Mouse (Mus musculus) liver, embryonic 11.5 days (tissue): Measurements from ENCODE around the gene Tex22. TPM values are rescaled to one million over a fixed set of nuclear protein-coding genes. Genes with fewer than 3 reads are reported as not detected.

ENCODE experiments used
- ATAC-seq: fragments of 200-750 bp; cut with Nextera tagmentation; replicated peaks from 2 replicates; pipeline ENCODE4 v1.8.0; 2017; ENCODE audit warnings: moderate number of reproducible peaks, mild to moderate bottlenecking, moderate TSS enrichment, moderate library complexity; ENCODE audit not compliant: low FRiP score
- DNase-seq: peaks from one replicate; pipeline ENCODE4 v3.0.0-alpha.2; 2017; ENCODE audit warnings: low spot score
- H3K27ac ChIP-seq: fragments of 300-500 bp; sonication (generic); 2 replicates; pipeline ENCODE4 v1.5.1; 2014; ENCODE audit warnings: mild to moderate bottlenecking, low read depth, low read length, control low read depth
- H3K27me3 ChIP-seq: fragments of 300-500 bp; sonication (generic); replicated peaks from 2 replicates; pipeline ENCODE4 v1.6.1; 2014; ENCODE audit warnings: low read length, mixed read lengths; ENCODE audit not compliant: control insufficient read depth, insufficient read depth
- H3K36me3 ChIP-seq: fragments of 300-500 bp; sonication (generic); 2 replicates; pipeline ENCODE4 v1.6.1; 2014; ENCODE audit warnings: mild to moderate bottlenecking, low read length, moderate library complexity, mixed read lengths; ENCODE audit not compliant: control insufficient read depth, insufficient read depth
- H3K4me1 ChIP-seq: fragments of 300-500 bp; sonication (generic); replicated peaks from 2 replicates; pipeline ENCODE4 v1.6.1; 2014; ENCODE audit warnings: low read length, mixed read lengths; ENCODE audit not compliant: control insufficient read depth, insufficient read depth
- H3K4me2 ChIP-seq: fragments of 300-500 bp; sonication (generic); 2 replicates; pipeline ENCODE4 v1.6.1; 2014; ENCODE audit warnings: mild to moderate bottlenecking, control low read depth, moderate library complexity
- H3K4me3 ChIP-seq: fragments of 300-500 bp; sonication (generic); 2 replicates; pipeline ENCODE4 v1.5.1; 2014; ENCODE audit warnings: low read depth, low read length, control low read depth
- H3K9ac ChIP-seq: fragments of 300-500 bp; sonication (generic); 2 replicates; pipeline ENCODE4 v1.6.1; 2014; ENCODE audit warnings: low read depth, low read length, control low read depth
- H3K9me3 ChIP-seq: fragments of 300-500 bp; sonication (generic); 2 replicates; pipeline ENCODE4 v1.6.1; 2016; ENCODE audit warnings: low read length, inconsistent platforms, mixed read lengths; ENCODE audit not compliant: control insufficient read depth
- WGBS: fragments of 180-500 bp; shearing (Covaris S2); extraction: QIAGEN DNeasy Blood & Tissue Kit; methylation state at CpG from one replicate; pipeline ENCODE4 v1.1.7; 2014; 5-methylcytosine and 5-hydroxymethylcytosine counted together
- polyA plus RNA-seq: library from polyadenylated mRNA; unstranded; fragments of >200 nt; fragmentation: Nextera tagmentation; extraction: Ambion mirVana; gene quantifications from 2 replicates; pipeline ENCODE4 v1.2.1, GENCODE M21; 2014

Gene Tex22
- polyA plus RNA-seq, 1 experiment from 2014 or later, result not detected

- Histone ChIP-seq H3K9ac (no peak overlapping the region), H3K4me1 (no peaks in the 10 kb centered on the region), H3K36me3 (no peaks in the 10 kb centered on the region), H3K4me2 (no peak overlapping the region), H3K27me3 (peaks cover 6% of the 10 kb centered on the region), H3K27ac (no peak overlapping the region), H3K9me3 (no peaks in the 10 kb centered on the region), H3K4me3 (no peak overlapping the region)
- ATAC-seq (no peak), DNase-seq (no peak)
- 84% methylated on average over 6 of the region's 6 CpGs for WGBS
These were observed 14.8 kb downstream of the Tex22 start for GRCm38 (mm10) chr12:113089107-113089506.

GRCm38 (mm10) chr12:113090053-113090452, 15.8 kb downstream of the Tex22 start:
- Histone ChIP-seq H3K9ac (no peak overlapping the region), H3K27ac (no peak overlapping the region), H3K36me3 (no peaks in the 10 kb centered on the region), H3K4me3 (no peak overlapping the region), H3K9me3 (no peaks in the 10 kb centered on the region), H3K4me1 (no peaks in the 10 kb centered on the region), H3K4me2 (no peak overlapping the region), H3K27me3 (peaks cover 6% of the 10 kb centered on the region)
- no peak for DNase-seq
- WGBS, result 80% methylated on average over 17 of the region's 17 CpGs
- no peak for ATAC-seq

GRCm38 (mm10) chr12:113097040-113097439, 22.7 kb downstream of the Tex22 start:
- peaks cover 23% of the 10 kb centered on the region for H3K4me1 ChIP-seq
- no peak overlapping the region for H3K27ac ChIP-seq
- no peak for ATAC-seq
- no peaks in the 10 kb centered on the region for H3K9me3 ChIP-seq
- no peak for DNase-seq
- H3K27me3 ChIP-seq, result no peaks in the 10 kb centered on the region
- H3K36me3 ChIP-seq, result peaks cover 10% of the 10 kb centered on the region
- no peak overlapping the region for H3K4me2 ChIP-seq
- H3K9ac ChIP-seq, result no peak overlapping the region
- 75% methylated on average over 5 of the region's 5 CpGs for WGBS
- peak overlapping the region; percentile 100 for H3K4me3 ChIP-seq

DNA sequence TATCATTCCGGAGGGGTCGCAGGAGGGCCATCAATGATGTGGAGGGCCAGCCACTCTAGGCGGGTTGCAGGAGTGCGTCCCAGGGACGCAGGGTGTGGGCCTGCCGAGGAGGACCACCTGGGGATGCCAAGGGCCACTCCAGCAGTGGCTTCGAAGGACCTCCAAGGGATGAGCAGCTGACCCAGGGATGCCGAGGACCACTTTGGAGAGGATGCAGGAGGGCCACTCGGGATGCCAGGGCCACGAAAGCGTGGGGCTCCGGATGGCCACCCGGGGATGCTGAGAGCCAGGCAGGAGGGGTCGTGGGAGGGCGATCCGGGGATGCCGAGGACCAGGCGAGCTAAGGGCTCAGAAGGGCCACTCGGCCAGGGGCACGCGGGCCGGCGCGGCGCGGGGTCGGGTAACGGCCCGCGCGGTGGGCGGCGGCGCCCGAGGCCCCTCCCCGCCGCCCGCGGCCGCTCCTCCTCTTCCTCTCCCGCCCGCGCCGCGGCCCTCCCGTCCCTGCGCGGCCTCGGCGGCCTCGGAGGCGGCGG, 23.5 kb downstream of the Tex22 start, which contains the start of gene Mta1:
Mta1 (plus strand) TSS at position 530 of the 533 bp plus-strand sequence.
- ATAC-seq (peak; percentile 74), DNase-seq (peak; percentile 64)
- Histone ChIP-seq H3K27ac (peak within 1 kb of the TSS; percentile 93), H3K4me1 (peaks cover 29% of the 10 kb centered on the region), H3K27me3 (no peaks in the 10 kb centered on the region), H3K9ac (peak within 1 kb of the TSS; percentile 100), H3K4me3 (peak within 1 kb of the TSS; percentile 100), H3K9me3 (no peaks in the 10 kb centered on the region), H3K36me3 (peaks cover 10% of the 10 kb centered on the region), H3K4me2 (peak within 1 kb of the TSS; percentile 94)
- 3% methylated on average over 42 of the region's 53 CpGs for WGBS

- under 1% methylated on average over 51 of the region's 60 CpGs for WGBS
- H3K27me3 ChIP-seq, result no peaks in the 10 kb centered on the region
- no peaks in the 10 kb centered on the region for H3K9me3 ChIP-seq
- peak overlapping the region; percentile 100 for H3K4me3 ChIP-seq
- H3K4me2 ChIP-seq, result peak overlapping the region; percentile 91
- H3K9ac ChIP-seq, result peak overlapping the region; percentile 100
- ATAC-seq (peak; percentile 11; the same call in 1 of the 2 replicates), DNase-seq (peak; percentile 63)
- peaks cover 10% of the 10 kb centered on the region for H3K36me3 ChIP-seq
- H3K4me1 ChIP-seq, result peaks cover 37% of the 10 kb centered on the region
- peak overlapping the region; percentile 93 for H3K27ac ChIP-seq
These were observed 24.3 kb downstream of the Tex22 start for GRCm38 (mm10) chr12:113098530-113099151.

DNA sequence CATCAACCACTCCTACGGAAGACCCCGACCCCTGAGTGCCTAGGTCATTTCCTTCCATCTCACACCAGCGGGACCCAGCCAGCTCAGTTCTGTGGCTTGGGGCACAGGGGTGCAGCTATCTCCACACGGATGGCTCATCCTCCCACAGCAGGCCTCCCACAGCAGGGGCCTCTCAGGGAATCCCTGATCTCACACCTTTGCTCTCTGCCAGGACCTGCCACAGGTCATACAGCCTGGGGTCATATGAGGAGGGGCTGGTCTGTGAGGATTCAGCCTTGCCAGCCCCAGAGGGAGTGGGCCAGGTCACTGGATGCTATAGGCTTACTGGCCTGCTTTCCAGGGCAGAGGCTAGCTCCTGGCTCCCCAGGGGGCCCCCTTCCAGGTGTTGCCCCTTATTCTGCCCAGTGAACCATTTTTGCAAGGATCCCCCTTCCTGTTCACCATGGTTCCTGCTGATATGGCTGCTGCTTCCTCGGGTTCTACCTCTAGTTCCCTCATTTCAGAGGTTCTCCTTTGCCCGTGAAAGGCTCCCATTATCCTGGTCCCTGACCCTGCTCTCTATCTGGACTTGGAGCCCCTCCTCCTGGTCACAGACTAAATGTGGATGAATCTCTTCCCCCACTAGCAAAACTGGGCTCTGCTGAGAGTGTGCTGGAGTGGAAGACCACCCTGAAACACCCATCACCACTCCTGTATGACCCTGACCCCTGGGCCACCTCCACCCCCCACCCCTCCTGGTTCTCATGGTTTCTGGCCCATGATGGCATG, 25.4 kb downstream of the Tex22 start:
- peaks cover 10% of the 10 kb centered on the region for H3K36me3 ChIP-seq
- peak overlapping the region; percentile 100 for H3K9ac ChIP-seq
- peak overlapping the region; percentile 93; the same call in 1 of the 2 replicates for H3K27ac ChIP-seq
- ATAC-seq (peak; percentile 19; the same call in 1 of the 2 replicates), DNase-seq (no peak)
- WGBS, result 25% methylated on average over 6 of the region's 6 CpGs
- H3K4me3 ChIP-seq, result peak overlapping the region; percentile 100
- H3K4me1 ChIP-seq, result peaks cover 44% of the 10 kb centered on the region
- peak overlapping the region; percentile 91 for H3K4me2 ChIP-seq
- H3K9me3 ChIP-seq, result no peaks in the 10 kb centered on the region
- H3K27me3 ChIP-seq, result no peaks in the 10 kb centered on the region

DNA sequence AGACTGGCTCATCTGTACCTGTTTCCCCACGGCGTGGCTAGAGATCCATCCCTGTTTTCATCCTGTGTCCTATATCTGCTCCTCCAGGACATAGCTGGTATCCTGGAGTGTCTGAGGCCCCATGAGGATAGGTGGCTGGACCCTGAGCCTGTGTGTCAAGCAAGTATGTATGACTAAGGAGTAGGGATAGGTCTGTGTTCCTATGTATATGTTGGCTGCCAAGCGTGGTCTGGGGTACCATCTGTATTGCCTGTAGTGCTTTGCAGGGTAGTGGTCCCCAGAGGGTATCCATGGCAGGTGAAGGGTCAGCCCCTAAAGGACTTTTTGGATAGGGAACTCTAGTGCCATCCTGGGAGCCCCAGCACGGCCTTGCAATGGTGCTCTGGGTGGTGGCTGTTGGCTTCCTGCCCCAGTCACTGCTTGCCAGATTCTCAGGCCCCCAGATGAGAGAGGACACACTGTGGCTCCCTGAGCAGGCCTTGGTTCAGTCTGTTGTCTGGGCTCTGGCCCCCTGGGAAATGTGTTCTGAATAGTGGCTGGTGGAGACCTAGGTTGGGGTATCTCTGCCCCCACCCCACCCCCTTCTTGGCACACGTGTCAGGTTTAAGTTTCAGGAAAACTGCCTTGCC, 26.3 kb downstream of the Tex22 start:
- H3K36me3 ChIP-seq, result peaks cover 13% of the 10 kb centered on the region
- H3K4me1 ChIP-seq, result peaks cover 44% of the 10 kb centered on the region
- peak overlapping the region; percentile 19; the same call in 1 of the 2 replicates for H3K27ac ChIP-seq
- H3K9ac ChIP-seq, result no peak overlapping the region; the same call in 1 of the 2 replicates
- H3K9me3 ChIP-seq, result no peaks in the 10 kb centered on the region
- WGBS, result 78% methylated on average over 5 of the region's 5 CpGs
- H3K4me3 ChIP-seq, result no peak overlapping the region
- no peaks in the 10 kb centered on the region for H3K27me3 ChIP-seq
- H3K4me2 ChIP-seq, result peak overlapping the region; percentile 91
- DNase-seq (no peak), ATAC-seq (no peak)

- Histone ChIP-seq H3K36me3 (peaks cover 15% of the 10 kb centered on the region), H3K27ac (no peak overlapping the region), H3K27me3 (no peaks in the 10 kb centered on the region), H3K9ac (no peak overlapping the region), H3K4me1 (peaks cover 48% of the 10 kb centered on the region), H3K4me2 (no peak overlapping the region), H3K9me3 (no peaks in the 10 kb centered on the region; the same call in 1 of the 2 replicates), H3K4me3 (no peak overlapping the region)
- DNase-seq, result no peak
- ATAC-seq, result no peak
- WGBS, result 76% methylated on average over 9 of the region's 9 CpGs
These were observed 27.1 kb downstream of the Tex22 start for GRCm38 (mm10) chr12:113101251-113101960.
